Mouse (Mus musculus) stomach, postnatal 0 days (tissue): Measurements from ENCODE around the gene Reln.

Experiments used
- CTCF ChIP-seq: IDR thresholded peaks from 2 replicates; pipeline ENCODE4 v1.5.1; 2016; ENCODE audit warnings: antibody characterized with exemption, low read depth, mild to moderate bottlenecking, moderate library complexity
- EP300 ChIP-seq: optimal IDR thresholded peaks from 2 replicates; pipeline ENCODE3; 2016; ENCODE audit warnings: antibody characterized with exemption

- TF ChIP-seq CTCF (no peak), EP300 (no peak)
Measured at GRCm38 (mm10) chr5:21909713-21910112, 434.8 kb downstream of the Reln start.
